Mouse (Mus musculus) lung, embryonic 14.5 days (tissue): ENCODE data around the gene Rnf223. TPM values are rescaled to one million over a fixed set of nuclear protein-coding genes. Genes with fewer than 3 reads are reported as not detected.

Experiments
- ATAC-seq: fragments of 200-750 bp; cut with Nextera tagmentation; 2 replicates; pipeline ENCODE4 v1.8.0; 2017; ENCODE audit warnings: mild to moderate bottlenecking, moderate TSS enrichment, moderate library complexity; ENCODE audit not compliant: insufficient read depth
- DNase-seq: peaks from one replicate; pipeline ENCODE4 v3.0.0-alpha.2; 2015
- H3K27ac ChIP-seq: fragments of 300-500 bp; sonication (generic); 2 replicates; pipeline ENCODE4 v1.5.1; 2014; ENCODE audit warnings: low read depth, mild to moderate bottlenecking, moderate library complexity
- H3K27me3 ChIP-seq: fragments of 300-500 bp; sonication (generic); 2 replicates; pipeline ENCODE4 v1.6.1; 2014; ENCODE audit warnings: low read length, control low read depth; ENCODE audit not compliant: insufficient read depth
- H3K36me3 ChIP-seq: fragments of 300-500 bp; sonication (generic); 2 replicates; pipeline ENCODE4 v1.6.1; 2014; ENCODE audit warnings: control low read depth; ENCODE audit not compliant: insufficient read depth
- H3K4me1 ChIP-seq: fragments of 300-500 bp; sonication (generic); 2 replicates; pipeline ENCODE4 v1.6.1; 2014; ENCODE audit warnings: antibody characterized with exemption, control low read depth; ENCODE audit not compliant: insufficient read depth
- H3K4me2 ChIP-seq: fragments of 300-500 bp; sonication (generic); 2 replicates; pipeline ENCODE4 v1.6.1; 2014; ENCODE audit warnings: mild to moderate bottlenecking
- H3K4me3 ChIP-seq: fragments of 300-500 bp; sonication (generic); 2 replicates; pipeline ENCODE4 v1.5.1; 2014; ENCODE audit warnings: low read depth, low read length
- H3K9ac ChIP-seq: fragments of 300-500 bp; sonication (generic); 2 replicates; pipeline ENCODE4 v1.6.1; 2014
- H3K9me3 ChIP-seq: fragments of 300-500 bp; sonication (generic); 2 replicates; pipeline ENCODE4 v1.6.1; 2016; ENCODE audit warnings: low read depth, low read length, control low read depth
- CTCF ChIP-seq: IDR thresholded peaks from 2 replicates; pipeline ENCODE4 v1.5.1; 2016; ENCODE audit warnings: antibody characterized with exemption, low read depth
- WGBS: fragments of 180-500 bp; shearing (Covaris S2); extraction: QIAGEN DNeasy Blood & Tissue Kit; methylation state at CpG from one replicate; pipeline ENCODE4 v1.1.7; 2014; 5-methylcytosine and 5-hydroxymethylcytosine counted together
- polyA plus RNA-seq: library from polyadenylated mRNA; unstranded; fragments of >200 nt; fragmentation: Nextera tagmentation; extraction: Ambion mirVana; gene quantifications from 2 replicates; pipeline ENCODE4 v1.2.1, GENCODE M21; 2014

Gene Rnf223
- polyA plus RNA-seq, 1 experiment from 2014 or later, result 0.43 TPM

DNA sequence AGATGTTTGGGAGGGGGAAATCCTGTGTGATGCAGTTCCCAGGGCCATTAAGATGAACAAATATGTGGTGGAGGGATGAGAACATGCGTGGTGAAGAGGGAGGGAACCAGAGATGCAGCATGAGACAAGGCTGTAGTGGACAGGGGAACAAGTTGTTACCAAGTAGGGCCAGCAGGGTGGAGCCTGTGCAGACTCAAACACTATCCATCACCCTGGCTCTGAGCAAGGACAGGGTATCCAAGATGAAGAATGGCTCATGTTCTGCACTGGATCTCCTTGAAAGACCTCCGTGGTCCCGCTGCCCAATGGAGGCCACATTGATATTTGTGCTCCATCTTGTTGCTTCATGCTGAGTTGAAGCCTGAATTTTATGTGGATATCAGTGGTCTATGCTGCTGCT, 24.5 kb downstream of the Rnf223 start:
- H3K4me2 ChIP-seq, result no peak overlapping the region
- H3K4me3 ChIP-seq, result no peak overlapping the region
- no peak overlapping the region for H3K9ac ChIP-seq
- 88% methylated on average over 3 of the region's 3 CpGs for WGBS
- no peak for TF ChIP-seq CTCF
- no peaks in the 10 kb centered on the region for H3K36me3 ChIP-seq
- no peaks in the 10 kb centered on the region; the same call in 1 of the 2 replicates for H3K9me3 ChIP-seq
- DNase-seq (no peak), ATAC-seq (no peak)
- no peak overlapping the region for H3K27ac ChIP-seq
- H3K4me1 ChIP-seq, result no peaks in the 10 kb centered on the region
- no peaks in the 10 kb centered on the region for H3K27me3 ChIP-seq

DNA sequence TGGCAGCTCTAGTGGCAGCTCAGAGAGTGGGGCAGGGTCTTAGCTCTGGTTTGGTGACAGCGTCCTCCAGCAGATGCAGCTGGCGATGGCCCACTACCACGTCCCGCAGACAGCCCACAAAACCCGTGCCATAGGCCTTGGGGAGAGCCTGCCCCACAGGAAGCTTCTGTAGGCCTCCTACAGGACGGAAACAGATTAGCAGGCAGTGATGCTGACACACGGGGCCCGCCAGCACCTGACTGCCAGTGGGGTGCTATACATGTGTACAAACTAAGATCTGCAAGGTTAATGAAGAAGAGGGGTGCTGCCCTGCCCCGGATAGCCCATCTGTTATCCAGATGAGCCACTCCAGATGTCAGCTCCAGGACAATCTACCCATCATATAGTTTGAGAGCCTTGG, 36.2 kb downstream of the Rnf223 start:
- no peak for DNase-seq
- Histone ChIP-seq H3K27ac (no peak overlapping the region), H3K4me1 (no peaks in the 10 kb centered on the region), H3K9me3 (peaks cover 3% of the 10 kb centered on the region; the same call in 1 of the 2 replicates), H3K4me3 (no peak overlapping the region), H3K9ac (no peak overlapping the region), H3K27me3 (no peaks in the 10 kb centered on the region), H3K36me3 (peaks cover 88% of the 10 kb centered on the region), H3K4me2 (no peak overlapping the region)
- no peak for ATAC-seq
- peak; percentile 31 for TF ChIP-seq CTCF
- WGBS, result 94% methylated on average over 9 of the region's 9 CpGs

DNA sequence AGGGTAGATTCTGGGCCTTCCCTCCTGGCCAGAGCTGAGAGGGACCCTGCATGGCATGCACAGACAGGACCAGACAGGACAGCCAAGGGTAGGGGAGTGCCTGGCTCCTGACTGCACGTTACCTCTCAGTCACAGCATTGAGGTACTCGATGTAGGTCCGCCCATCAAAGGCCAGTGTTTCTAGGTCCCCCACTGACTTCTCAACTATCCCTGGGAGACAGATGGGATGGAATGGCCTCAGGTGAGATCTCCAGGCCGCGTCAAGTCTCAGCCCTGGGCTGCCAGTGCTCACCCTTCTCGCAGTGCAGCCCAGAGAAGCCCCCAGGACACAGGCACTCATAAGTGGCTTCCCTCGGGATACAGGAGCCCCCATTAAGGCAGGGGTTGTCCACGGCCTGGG, 38.3 kb downstream of the Rnf223 start:
- Histone ChIP-seq H3K27ac (no peak overlapping the region), H3K27me3 (no peaks in the 10 kb centered on the region), H3K4me2 (no peak overlapping the region), H3K4me1 (no peaks in the 10 kb centered on the region), H3K36me3 (peaks cover 99% of the 10 kb centered on the region), H3K4me3 (no peak overlapping the region), H3K9me3 (no peaks in the 10 kb centered on the region), H3K9ac (no peak overlapping the region)
- no peak for TF ChIP-seq CTCF
- 95% methylated on average over 8 of the region's 8 CpGs for WGBS
- ATAC-seq (no peak), DNase-seq (no peak)

DNA sequence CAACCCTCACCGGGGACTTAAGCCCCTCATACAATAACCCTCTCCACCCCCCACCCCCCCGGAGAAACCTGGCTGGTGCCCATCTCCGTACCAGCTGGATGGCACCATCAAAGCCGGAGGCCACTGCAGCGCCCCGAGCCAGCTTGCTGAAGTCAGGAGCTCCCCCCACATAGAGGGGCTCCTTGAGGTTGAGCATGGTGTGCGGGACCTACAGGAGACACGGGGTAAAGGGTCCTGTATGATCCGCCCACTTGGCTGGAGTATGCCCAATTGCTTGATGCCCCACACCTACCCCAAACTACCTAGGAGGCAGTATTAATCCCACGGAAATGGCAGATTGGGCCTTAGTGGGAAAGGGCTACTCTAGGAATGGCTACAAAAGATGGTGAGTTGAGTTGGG, 38.8 kb downstream of the Rnf223 start:
- Histone ChIP-seq H3K27ac (no peak overlapping the region), H3K4me1 (no peaks in the 10 kb centered on the region), H3K4me3 (no peak overlapping the region), H3K9me3 (no peaks in the 10 kb centered on the region), H3K9ac (no peak overlapping the region), H3K36me3 (peaks cover 99% of the 10 kb centered on the region), H3K27me3 (no peaks in the 10 kb centered on the region), H3K4me2 (no peak overlapping the region)
- DNase-seq, result no peak
- TF ChIP-seq CTCF, result no peak
- no peak for ATAC-seq
- WGBS, result 89% methylated on average over 10 of the region's 10 CpGs

DNA sequence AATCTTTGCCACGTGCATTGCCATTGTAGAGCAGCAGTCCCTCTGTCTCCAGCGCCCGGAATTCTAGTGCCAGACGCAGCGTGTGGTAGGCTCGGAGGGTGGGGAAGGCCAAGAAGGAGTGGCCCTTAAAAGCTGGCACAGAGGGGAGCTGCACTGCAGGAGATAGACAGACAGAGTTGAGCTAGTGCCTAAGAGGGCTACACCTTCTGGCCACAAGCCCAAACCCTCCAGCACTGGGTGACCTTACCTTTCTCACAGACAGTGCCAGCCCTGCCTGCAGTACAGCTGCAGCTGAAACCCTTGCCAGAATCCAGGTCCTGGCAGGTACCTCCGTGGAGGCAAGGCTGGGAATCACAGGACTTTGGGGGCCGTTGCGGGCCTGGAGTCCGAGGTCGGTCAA, 41.5 kb downstream of the Rnf223 start:
- no peaks in the 10 kb centered on the region for H3K27me3 ChIP-seq
- no peak overlapping the region for H3K9ac ChIP-seq
- ATAC-seq, result no peak
- H3K27ac ChIP-seq, result no peak overlapping the region
- no peaks in the 10 kb centered on the region for H3K4me1 ChIP-seq
- no peak overlapping the region for H3K4me2 ChIP-seq
- DNase-seq, result no peak
- WGBS, result 90% methylated on average over 11 of the region's 11 CpGs
- no peak for TF ChIP-seq CTCF
- H3K36me3 ChIP-seq, result peaks cover 100% of the 10 kb centered on the region
- H3K9me3 ChIP-seq, result no peaks in the 10 kb centered on the region
- H3K4me3 ChIP-seq, result no peak overlapping the region

DNA sequence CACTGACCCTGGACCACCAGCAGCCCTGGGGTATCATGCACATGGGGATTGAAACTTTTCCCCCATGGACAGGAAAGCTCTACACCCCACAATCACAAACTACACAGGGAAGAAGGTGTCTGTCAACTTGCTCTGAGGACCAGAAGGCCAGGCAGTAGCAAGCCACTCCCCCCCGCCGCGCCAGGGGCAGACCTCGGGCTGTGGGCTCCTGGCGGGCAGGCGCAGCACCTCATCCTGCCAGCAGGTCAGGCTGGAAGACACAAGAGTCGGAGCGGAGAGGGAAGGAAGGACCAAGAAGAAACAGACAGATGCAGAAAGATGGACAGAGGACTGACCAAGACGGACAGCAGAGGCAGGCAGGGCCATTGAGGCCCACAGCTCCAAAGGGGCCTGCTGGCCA, 47.3 kb downstream of the Rnf223 start:
- H3K36me3 ChIP-seq, result peaks cover 73% of the 10 kb centered on the region
- no peaks in the 10 kb centered on the region for H3K9me3 ChIP-seq
- H3K4me1 ChIP-seq, result no peaks in the 10 kb centered on the region
- H3K27ac ChIP-seq, result no peak overlapping the region
- no peaks in the 10 kb centered on the region for H3K27me3 ChIP-seq
- no peak overlapping the region for H3K4me3 ChIP-seq
- no peak for DNase-seq
- WGBS, result 90% methylated on average over 9 of the region's 9 CpGs
- H3K4me2 ChIP-seq, result no peak overlapping the region
- no peak for TF ChIP-seq CTCF
- no peak overlapping the region for H3K9ac ChIP-seq
- no peak for ATAC-seq

Other genes with a start within 250 kb of the Rnf223 start
- 43.6 and 50.9 TPM in 2 replicates for gene Pusl1, start 238.7 kb upstream of the Rnf223 start, polyA plus RNA-seq
- gene Acap3, start 238.7 kb upstream of the Rnf223 start, polyA plus RNA-seq, result 17.9 and 20.5 TPM in 2 replicates
- gene Ube2j2, start 186.7 kb upstream of the Rnf223 start, polyA plus RNA-seq, result 124 and 127 TPM in 2 replicates
- 35.9 and 43.5 TPM in 2 replicates for gene C1qtnf12, start 168.2 kb upstream of the Rnf223 start, polyA plus RNA-seq
- gene B3galt6, start 137.9 kb upstream of the Rnf223 start, polyA plus RNA-seq, result 17.1 and 18.2 TPM in 2 replicates
- 152 TPM in 2 replicates for gene Sdf4, start 137.6 kb upstream of the Rnf223 start, polyA plus RNA-seq
- 0.47 and 0.60 TPM in 2 replicates for gene Tnfrsf4, start 116.7 kb upstream of the Rnf223 start, polyA plus RNA-seq
- gene Tnfrsf18, start 104.3 kb upstream of the Rnf223 start, polyA plus RNA-seq, result 1.3 TPM in 2 replicates
- 2.1 and 3.0 TPM in 2 replicates for gene Ttll10, start 71.1 kb upstream of the Rnf223 start, polyA plus RNA-seq
- gene 9430015G10Rik, start 20.5 kb upstream of the Rnf223 start, polyA plus RNA-seq, result 49.4 and 55.7 TPM in 2 replicates
- 81.9 and 84.0 TPM in 2 replicates for gene Agrn, start 67.0 kb downstream of the Rnf223 start, polyA plus RNA-seq
- gene Isg15, start 70.3 kb downstream of the Rnf223 start, polyA plus RNA-seq, result 0.43 TPM in 1 of 2 replicates, not detected in the other
- gene AW011738, start 72.8 kb downstream of the Rnf223 start, polyA plus RNA-seq, result 0.72 and 0.81 TPM in 2 replicates
- gene Perm1, start 85.4 kb downstream of the Rnf223 start, polyA plus RNA-seq, result 0.32 and 0.51 TPM in 2 replicates
- gene Plekhn1, start 104.3 kb downstream of the Rnf223 start, polyA plus RNA-seq, result 21.0 and 21.4 TPM in 2 replicates
- 82.4 and 90.1 TPM in 2 replicates for gene Noc2l, start 105.5 kb downstream of the Rnf223 start, polyA plus RNA-seq
- 0.11 and 0.15 TPM in 2 replicates for gene Samd11, start 125.1 kb downstream of the Rnf223 start, polyA plus RNA-seq
- gene Vmn2r-ps159, start 200.6 kb downstream of the Rnf223 start, polyA plus RNA-seq, result not detected in 2 replicates